ENCODE assay signal across 9 mouse cellular contexts in genomic region chr5:117836930-117837329, GRCm38 (mm10). TPM values are rescaled to one million over a fixed set of nuclear protein-coding genes. Genes with fewer than 3 reads are reported as not detected.
A peak's percentile ranks its signal among the peaks of the same experiment; 100 is the strongest.
DNase-seq lines count a peak whose midpoint lies in the region; ATAC-seq and TF ChIP-seq lines count a peak whose summit lies in the region.
"Had no signal": no experiment of that assay in that cellular context is flagged by ENCODE, and none has a peak within 500 bp of the region (broad histone marks: within the 10 kb centered on the region; RNA-seq: fewer than 3 reads in every experiment).

No protein-coding gene starts in this region.

- H3K27ac ChIP-seq in forebrain, embryonic 11.5 days (ENCODE audit: low read depth, low read length), result no peak overlapping the region
- H3K27ac ChIP-seq in forebrain, embryonic 15.5 days (replicated peaks), result no peak overlapping the region
- no peak overlapping the region for H3K27ac ChIP-seq in embryonic facial prominence, embryonic 11.5 days (replicated peaks; ENCODE audit: low read depth, low read length)
- H3K27ac ChIP-seq in testis, adult 2 months (ENCODE audit: control insufficient read depth, insufficient read depth, low read depth, low read length), result no peak overlapping the region
- H3K27ac ChIP-seq: liver, embryonic 15.5 days had no signal

- no peak for ATAC-seq in forebrain, embryonic 11.5 days (replicated peaks; ENCODE audit: low FRiP score)
- ATAC-seq in forebrain, embryonic 15.5 days (replicated peaks), result no peak
- no peak for ATAC-seq in embryonic facial prominence, embryonic 11.5 days (replicated peaks; ENCODE audit: insufficient number of reproducible peaks, low FRiP score, low TSS enrichment, low read depth)

- peaks cover 17% of the 10 kb centered on the region for H3K27me3 ChIP-seq in forebrain, embryonic 11.5 days (ENCODE audit: control insufficient read depth, insufficient read depth, low read length)
- peaks cover 3% of the 10 kb centered on the region; the same call in 1 of the 2 replicates for H3K27me3 ChIP-seq in forebrain, embryonic 15.5 days
- peaks cover 21% of the 10 kb centered on the region for H3K27me3 ChIP-seq in embryonic facial prominence, embryonic 11.5 days (ENCODE audit: control insufficient read depth, insufficient read depth, low read length)
- H3K27me3 ChIP-seq in testis, adult 2 months (ENCODE audit: control insufficient read depth, insufficient read depth, low read length), result no peaks in the 10 kb centered on the region

- peaks cover 9% of the 10 kb centered on the region; the same call in 1 of the 2 replicates for H3K4me1 ChIP-seq in forebrain, embryonic 11.5 days (replicated peaks; ENCODE audit: control insufficient read depth, insufficient read depth, low read length)
- H3K4me1 ChIP-seq in forebrain, embryonic 15.5 days, result peaks cover 34% of the 10 kb centered on the region
- H3K4me1 ChIP-seq in embryonic facial prominence, embryonic 11.5 days (ENCODE audit: control insufficient read depth, insufficient read depth, low read length), result no peaks in the 10 kb centered on the region; the same call in 1 of the 2 replicates
- no peaks in the 10 kb centered on the region for H3K4me1 ChIP-seq in testis, adult 2 months (ENCODE audit: control insufficient read depth, insufficient read depth, low read length)
- H3K4me1 ChIP-seq: liver, embryonic 15.5 days had no signal

- no peak for TF ChIP-seq POLR2A in testis, adult 2 months (IDR thresholded peaks at IDR 0.05; ENCODE audit: control insufficient read depth, low read depth, low read length)

- H3K9me3 ChIP-seq in forebrain, embryonic 11.5 days (ENCODE audit: control insufficient read depth, low read length), result no peaks in the 10 kb centered on the region
- peaks cover 7% of the 10 kb centered on the region; the same call in 1 of the 2 replicates for H3K9me3 ChIP-seq in forebrain, embryonic 15.5 days
- H3K9me3 ChIP-seq in embryonic facial prominence, embryonic 11.5 days (replicated peaks; ENCODE audit: control insufficient read depth, low read length), result no peaks in the 10 kb centered on the region
- H3K9me3 ChIP-seq: liver, embryonic 15.5 days had no signal

- no peak overlapping the region for H3K4me2 ChIP-seq in forebrain, embryonic 11.5 days (ENCODE audit: low read depth, low read length, severe bottlenecking)
- H3K4me2 ChIP-seq in forebrain, embryonic 15.5 days (replicated peaks), result no peak overlapping the region
- H3K4me2 ChIP-seq in embryonic facial prominence, embryonic 11.5 days (ENCODE audit: low read depth, low read length), result no peak overlapping the region
- H3K4me2 ChIP-seq: liver, embryonic 15.5 days had no signal

- H3K36me3 ChIP-seq in forebrain, embryonic 11.5 days (ENCODE audit: control insufficient read depth, insufficient read depth, low read length), result no peaks in the 10 kb centered on the region
- H3K36me3 ChIP-seq in forebrain, embryonic 15.5 days, result no peaks in the 10 kb centered on the region
- H3K36me3 ChIP-seq in embryonic facial prominence, embryonic 11.5 days (replicated peaks; ENCODE audit: control insufficient read depth, insufficient read depth, low read depth, low read length), result no peaks in the 10 kb centered on the region
- H3K36me3 ChIP-seq in testis, adult 2 months (ENCODE audit: control insufficient read depth, insufficient read depth, low read length), result no peaks in the 10 kb centered on the region
- H3K36me3 ChIP-seq: liver, embryonic 15.5 days had no signal

- peak; percentile 86 for DNase-seq in forebrain, embryonic 11.5 days (ENCODE audit: low spot score)
- DNase-seq in 416B (ENCODE audit: low read depth), result peak; percentile 42
- peak; percentile 66 to 75 for DNase-seq in adrenal gland, postnatal 36 days
- DNase-seq in embryonic facial prominence, embryonic 11.5 days (ENCODE audit: low spot score), result peak; percentile 88
- DNase-seq in kidney, postnatal 4 days, result peak; percentile 87 to 88
- DNase-seq in lung, postnatal 10 days, result peak; percentile 66

- H3K4me3 ChIP-seq in forebrain, embryonic 11.5 days (ENCODE audit: low read depth, low read length), result no peak overlapping the region
- H3K4me3 ChIP-seq in forebrain, embryonic 15.5 days, result no peak overlapping the region
- no peak overlapping the region for H3K4me3 ChIP-seq in embryonic facial prominence, embryonic 11.5 days (ENCODE audit: low read depth, low read length)
- H3K4me3 ChIP-seq in testis, adult 2 months (ENCODE audit: control insufficient read depth, low read depth, low read length), result no peak overlapping the region
- H3K4me3 ChIP-seq: liver, embryonic 15.5 days had no signal

- TF ChIP-seq CTCF in testis, adult 2 months (IDR thresholded peaks at IDR 0.05; ENCODE audit: control insufficient read depth, insufficient read depth, insufficient replicate concordance, low read depth, low read length), result peak; percentile 92

- H3K9ac ChIP-seq in forebrain, embryonic 11.5 days (ENCODE audit: low read length), result no peak overlapping the region
- H3K9ac ChIP-seq in forebrain, embryonic 15.5 days (replicated peaks), result no peak overlapping the region
- no peak overlapping the region for H3K9ac ChIP-seq in embryonic facial prominence, embryonic 11.5 days (replicated peaks; ENCODE audit: low read length)
- H3K9ac ChIP-seq: liver, embryonic 15.5 days had no signal

- 13% methylated on average over 5 of the region's 5 CpGs for WGBS in forebrain, embryonic 11.5 days
- WGBS in forebrain, embryonic 15.5 days, result 14% methylated on average over 5 of the region's 5 CpGs
- WGBS in embryonic facial prominence, embryonic 11.5 days, result 10% methylated on average over 5 of the region's 5 CpGs

RNA-seq across cellular contexts. Expression of gene Nos1, which starts 56.1 kb away (rescaled TPM):
- polyA plus RNA-seq in forebrain, embryonic 11.5 days (2014; fragmentation: Nextera tagmentation; extraction: Ambion mirVana), result 0.12 and 0.15 TPM in 2 replicates
- polyA plus RNA-seq in forebrain, embryonic 15.5 days (2015; fragmentation: Nextera tagmentation; extraction: Ambion mirVana), result 5.0 and 7.2 TPM in 2 replicates
- under 1 TPM; 0.43 to 0.63 TPM for total RNA-seq in adrenal gland, postnatal 36 days (2021)
- polyA plus RNA-seq in embryonic facial prominence, embryonic 11.5 days (2014; fragmentation: Nextera tagmentation; extraction: Ambion mirVana), result 0.15 and 0.25 TPM in 2 replicates
- polyA plus RNA-seq in testis, adult 2 months (2012; rRNA removed), result 0.89 and 0.94 TPM in 2 replicates
